Mouse (Mus musculus): Measurements from ENCODE around the gene Kcnk7. TPM values are rescaled to one million over a fixed set of nuclear protein-coding genes. Genes with fewer than 3 reads are reported as not detected.

Kcnk7 gene
- polyA plus RNA-seq, 1 experiment from 2014 or later: not detected

GRCm38 (mm10) chr19:5687738-5688137 lies 16.4 kb upstream of the Kcnk7 start:
- Histone ChIP-seq H3K27ac (replicated peaks; ENCODE audit: low read depth, low read length) (peak overlapping the region; percentile 83; the same call in 1 of the 2 replicates), H3K27me3 (ENCODE audit: control insufficient read depth, insufficient read depth, low read length) (no peaks in the 10 kb centered on the region), H3K4me3 (ENCODE audit: low read depth, low read length) (peak overlapping the region; percentile 96), H3K9ac (ENCODE audit: low read length) (peak overlapping the region; percentile 75), H3K36me3 (ENCODE audit: control insufficient read depth, insufficient read depth, low read length) (peaks cover 32% of the 10 kb centered on the region), H3K4me1 (ENCODE audit: control insufficient read depth, insufficient read depth, low read length) (peaks cover 32% of the 10 kb centered on the region), H3K9me3 (ENCODE audit: control insufficient read depth, low read length) (no peaks in the 10 kb centered on the region), H3K4me2 (ENCODE audit: low read depth, severe bottlenecking) (peak overlapping the region; percentile 99)
- DNase-seq (ENCODE audit: low spot score) (no peak), ATAC-seq (ENCODE audit: insufficient number of reproducible peaks, low FRiP score, low TSS enrichment, low read depth) (no peak)
- WGBS: 22% methylated on average over 9 of the region's 9 CpGs

- peak; percentile 89 for ATAC-seq (ENCODE audit: insufficient number of reproducible peaks, low FRiP score, low TSS enrichment, low read depth)
- WGBS: under 1% methylated on average over 68 of the region's 69 CpGs
- no peaks in the 10 kb centered on the region for H3K9me3 ChIP-seq (ENCODE audit: control insufficient read depth, low read length)
Measured at GRCm38 (mm10) chr19:5688200-5689087, 15.7 kb upstream of the Kcnk7 start, which contains the start of the genes Map3k11 and Pcnx3. TSS of gene Map3k11 (plus strand) at chr19:5688742. TSS of gene Pcnx3 (minus strand) at chr19:5688908.

GRCm38 (mm10) chr19:5689088-5689428 lies 15.1 kb upstream of the Kcnk7 start:
- Histone ChIP-seq H3K4me1 (ENCODE audit: control insufficient read depth, insufficient read depth, low read length) (peaks cover 32% of the 10 kb centered on the region), H3K27ac (replicated peaks; ENCODE audit: low read depth, low read length) (peak overlapping the region; percentile 83), H3K27me3 (ENCODE audit: control insufficient read depth, insufficient read depth, low read length) (no peaks in the 10 kb centered on the region), H3K4me2 (ENCODE audit: low read depth, severe bottlenecking) (peak overlapping the region; percentile 99), H3K36me3 (ENCODE audit: control insufficient read depth, insufficient read depth, low read length) (peaks cover 30% of the 10 kb centered on the region), H3K9ac (ENCODE audit: low read length) (peak overlapping the region; percentile 86), H3K4me3 (ENCODE audit: low read depth, low read length) (peak overlapping the region; percentile 96), H3K9me3 (ENCODE audit: control insufficient read depth, low read length) (no peaks in the 10 kb centered on the region)
- 1% methylated on average over 7 of the region's 7 CpGs for WGBS
- DNase-seq (ENCODE audit: low spot score) (no peak), ATAC-seq (ENCODE audit: insufficient number of reproducible peaks, low FRiP score, low TSS enrichment, low read depth) (no peak)

More at GRCm38 (mm10) chr19:5688200-5689087, 15.7 kb upstream of the Kcnk7 start, which contains the start of the genes Map3k11 and Pcnx3:
- peaks cover 30% of the 10 kb centered on the region for H3K36me3 ChIP-seq (ENCODE audit: control insufficient read depth, insufficient read depth, low read length)
- H3K27me3 ChIP-seq (ENCODE audit: control insufficient read depth, insufficient read depth, low read length): no peaks in the 10 kb centered on the region
- DNase-seq (ENCODE audit: low spot score): peak; percentile 95
- H3K9ac ChIP-seq (ENCODE audit: low read length): peak within 1 kb of the TSS; percentile 86
- H3K4me3 ChIP-seq (ENCODE audit: low read depth, low read length): peak within 1 kb of the TSS; percentile 96
- H3K4me1 ChIP-seq (ENCODE audit: control insufficient read depth, insufficient read depth, low read length): peaks cover 32% of the 10 kb centered on the region
- H3K27ac ChIP-seq (replicated peaks; ENCODE audit: low read depth, low read length): peak within 1 kb of the TSS; percentile 83
- H3K4me2 ChIP-seq (ENCODE audit: low read depth, severe bottlenecking): peak within 1 kb of the TSS; percentile 99

GRCm38 (mm10) chr19:5689565-5690342 lies 14.4 kb upstream of the Kcnk7 start:
- peak overlapping the region; percentile 83 for H3K27ac ChIP-seq (replicated peaks; ENCODE audit: low read depth, low read length)
- no peaks in the 10 kb centered on the region for H3K27me3 ChIP-seq (ENCODE audit: control insufficient read depth, insufficient read depth, low read length)
- peaks cover 32% of the 10 kb centered on the region for H3K4me1 ChIP-seq (ENCODE audit: control insufficient read depth, insufficient read depth, low read length)
- DNase-seq (ENCODE audit: low spot score): peak; percentile 83
- WGBS: 14% methylated on average over 42 of the region's 42 CpGs
- peak; percentile 52 for ATAC-seq (ENCODE audit: insufficient number of reproducible peaks, low FRiP score, low TSS enrichment, low read depth)
- H3K36me3 ChIP-seq (ENCODE audit: control insufficient read depth, insufficient read depth, low read length): peaks cover 29% of the 10 kb centered on the region
- H3K9ac ChIP-seq (ENCODE audit: low read length): peak overlapping the region; percentile 86
- H3K4me2 ChIP-seq (ENCODE audit: low read depth, severe bottlenecking): peak overlapping the region; percentile 99
- H3K9me3 ChIP-seq (ENCODE audit: control insufficient read depth, low read length): no peaks in the 10 kb centered on the region
- peak overlapping the region; percentile 96 for H3K4me3 ChIP-seq (ENCODE audit: low read depth, low read length)

- H3K27ac ChIP-seq (replicated peaks; ENCODE audit: low read depth, low read length): peak overlapping the region; percentile 83
- DNase-seq (ENCODE audit: low spot score): no peak
- H3K27me3 ChIP-seq (ENCODE audit: control insufficient read depth, insufficient read depth, low read length): no peaks in the 10 kb centered on the region
- peak overlapping the region; percentile 99 for H3K4me2 ChIP-seq (ENCODE audit: low read depth, severe bottlenecking)
- 77% methylated on average over 15 of the region's 15 CpGs for WGBS
- H3K4me1 ChIP-seq (ENCODE audit: control insufficient read depth, insufficient read depth, low read length): peaks cover 36% of the 10 kb centered on the region
- no peaks in the 10 kb centered on the region for H3K9me3 ChIP-seq (ENCODE audit: control insufficient read depth, low read length)
- H3K9ac ChIP-seq (ENCODE audit: low read length): peak overlapping the region; percentile 86
- peak overlapping the region; percentile 96 for H3K4me3 ChIP-seq (ENCODE audit: low read depth, low read length)
- H3K36me3 ChIP-seq (ENCODE audit: control insufficient read depth, insufficient read depth, low read length): peaks cover 26% of the 10 kb centered on the region
- no peak for ATAC-seq (ENCODE audit: insufficient number of reproducible peaks, low FRiP score, low TSS enrichment, low read depth)
Measured at GRCm38 (mm10) chr19:5690343-5690735, 13.8 kb upstream of the Kcnk7 start.

GRCm38 (mm10) chr19:5691601-5692000 lies 12.6 kb upstream of the Kcnk7 start:
- Histone ChIP-seq H3K9ac (ENCODE audit: low read length) (peak overlapping the region; percentile 44), H3K27me3 (ENCODE audit: control insufficient read depth, insufficient read depth, low read length) (no peaks in the 10 kb centered on the region), H3K4me2 (ENCODE audit: low read depth, severe bottlenecking) (peak overlapping the region; percentile 99), H3K27ac (replicated peaks; ENCODE audit: low read depth, low read length) (peak overlapping the region; percentile 10; the same call in 1 of the 2 replicates), H3K4me1 (ENCODE audit: control insufficient read depth, insufficient read depth, low read length) (peaks cover 43% of the 10 kb centered on the region), H3K36me3 (ENCODE audit: control insufficient read depth, insufficient read depth, low read length) (peaks cover 18% of the 10 kb centered on the region), H3K4me3 (ENCODE audit: low read depth, low read length) (peak overlapping the region; percentile 96), H3K9me3 (ENCODE audit: control insufficient read depth, low read length) (no peaks in the 10 kb centered on the region)
- no peak for ATAC-seq (ENCODE audit: insufficient number of reproducible peaks, low FRiP score, low TSS enrichment, low read depth)
- 88% methylated on average over 5 of the region's 5 CpGs for WGBS
- no peak for DNase-seq (ENCODE audit: low spot score)

- no peaks in the 10 kb centered on the region for H3K9me3 ChIP-seq (ENCODE audit: control insufficient read depth, low read length)
- H3K27me3 ChIP-seq (ENCODE audit: control insufficient read depth, insufficient read depth, low read length): no peaks in the 10 kb centered on the region
- H3K36me3 ChIP-seq (ENCODE audit: control insufficient read depth, insufficient read depth, low read length): peaks cover 18% of the 10 kb centered on the region
- no peak for DNase-seq (ENCODE audit: low spot score)
- peak overlapping the region; percentile 22 for H3K27ac ChIP-seq (replicated peaks; ENCODE audit: low read depth, low read length)
- H3K4me3 ChIP-seq (ENCODE audit: low read depth, low read length): peak overlapping the region; percentile 96
- WGBS: 78% methylated on average over 10 of the region's 10 CpGs
- peak overlapping the region; percentile 44 for H3K9ac ChIP-seq (ENCODE audit: low read length)
- H3K4me2 ChIP-seq (ENCODE audit: low read depth, severe bottlenecking): peak overlapping the region; percentile 99
- peaks cover 41% of the 10 kb centered on the region for H3K4me1 ChIP-seq (ENCODE audit: control insufficient read depth, insufficient read depth, low read length)
- ATAC-seq (ENCODE audit: insufficient number of reproducible peaks, low FRiP score, low TSS enrichment, low read depth): no peak
Measured at GRCm38 (mm10) chr19:5692086-5692912, 11.9 kb upstream of the Kcnk7 start.
